Mouse (Mus musculus) heart, embryonic 10.5 days (tissue): ENCODE measurements around the gene Ccdc66. TPM values are rescaled to one million over a fixed set of nuclear protein-coding genes. Genes with fewer than 3 reads are reported as not detected.
A peak's percentile ranks its signal among the peaks of the same experiment; 100 is the strongest.

ENCODE experiments used
- DNase-seq: peaks from one replicate; pipeline ENCODE4 v3.0.0-alpha.2; 2017; ENCODE audit warnings: low spot score
- H3K27ac ChIP-seq: fragments of 300-500 bp; sonication (generic); 2 replicates; pipeline ENCODE4 v1.5.1; 2016; ENCODE audit warnings: mild to moderate bottlenecking
- H3K27me3 ChIP-seq: fragments of 300-500 bp; sonication (generic); 2 replicates; pipeline ENCODE4 v1.6.1; 2016; ENCODE audit warnings: mild to moderate bottlenecking; ENCODE audit not compliant: poor library complexity, insufficient read depth, severe bottlenecking
- H3K36me3 ChIP-seq: fragments of 300-500 bp; sonication (generic); 2 replicates; pipeline ENCODE4 v1.6.1; 2016; ENCODE audit warnings: mild to moderate bottlenecking, moderate library complexity
- H3K4me1 ChIP-seq: fragments of 300-500 bp; sonication (generic); 2 replicates; pipeline ENCODE4 v1.6.1; 2016; ENCODE audit warnings: mild to moderate bottlenecking
- H3K4me3 ChIP-seq: fragments of 300-500 bp; sonication (generic); 2 replicates; pipeline ENCODE4 v1.5.1; 2016; ENCODE audit warnings: mild to moderate bottlenecking, moderate library complexity
- H3K9me3 ChIP-seq: fragments of 300-500 bp; sonication (generic); 2 replicates; pipeline ENCODE4 v1.6.1; 2016; ENCODE audit warnings: mild to moderate bottlenecking, moderate library complexity
- WGBS: fragments of 180-500 bp; shearing (Covaris S2); methylation state at CpG from one replicate; pipeline ENCODE4 v1.1.7; 2016; 5-methylcytosine and 5-hydroxymethylcytosine counted together
- polyA plus RNA-seq: library from polyadenylated mRNA; unstranded; fragments of >200 nt; fragmentation: Nextera tagmentation; extraction: Ambion mirVana; gene quantifications from 2 replicates; pipeline ENCODE4 v1.2.1, GENCODE M21; 2016

Gene Ccdc66
- 9.2 and 13.5 TPM in 2 replicates for polyA plus RNA-seq

GRCm38 (mm10) chr14:27507894-27508643 is at the start of gene Ccdc66:
Gene Ccdc66, minus strand, starts transcription at chr14:27508460.
- WGBS: under 1% methylated on average over 51 of the region's 51 CpGs
- DNase-seq: peak; percentile 98
- no peaks in the 10 kb centered on the region for H3K9me3 ChIP-seq
- no peaks in the 10 kb centered on the region for H3K27me3 ChIP-seq
- H3K4me3 ChIP-seq: peak within 1 kb of the TSS; percentile 84
- H3K27ac ChIP-seq: peak within 1 kb of the TSS; percentile 93
- H3K4me1 ChIP-seq: peaks cover 11% of the 10 kb centered on the region; the same call in 1 of the 2 replicates
- H3K36me3 ChIP-seq: peaks cover 17% of the 10 kb centered on the region; the same call in 1 of the 2 replicates

- H3K4me3 ChIP-seq: no peak overlapping the region
- H3K27me3 ChIP-seq: no peaks in the 10 kb centered on the region
- no peaks in the 10 kb centered on the region for H3K36me3 ChIP-seq
- DNase-seq: no peak
- WGBS: 75% methylated on average over 4 of the region's 4 CpGs
- H3K9me3 ChIP-seq: no peaks in the 10 kb centered on the region
- H3K4me1 ChIP-seq: no peaks in the 10 kb centered on the region
- H3K27ac ChIP-seq: no peak overlapping the region
These were observed 35.7 kb upstream of the Ccdc66 start for GRCm38 (mm10) chr14:27543838-27544426.

GRCm38 (mm10) chr14:27536441-27536840 is 28.2 kb upstream of the Ccdc66 start:
- Histone ChIP-seq H3K27ac (no peak overlapping the region), H3K9me3 (no peaks in the 10 kb centered on the region), H3K36me3 (no peaks in the 10 kb centered on the region), H3K4me1 (no peaks in the 10 kb centered on the region), H3K4me3 (no peak overlapping the region), H3K27me3 (no peaks in the 10 kb centered on the region)
- 78% methylated on average over 3 of the region's 3 CpGs for WGBS
- DNase-seq: no peak

GRCm38 (mm10) chr14:27524541-27524940 is 16.3 kb upstream of the Ccdc66 start:
- H3K9me3 ChIP-seq: peaks cover 2% of the 10 kb centered on the region; the same call in 1 of the 2 replicates
- no peak overlapping the region for H3K4me3 ChIP-seq
- H3K27me3 ChIP-seq: peaks cover 5% of the 10 kb centered on the region
- H3K4me1 ChIP-seq: no peaks in the 10 kb centered on the region
- H3K36me3 ChIP-seq: no peaks in the 10 kb centered on the region
- no peak for DNase-seq
- H3K27ac ChIP-seq: no peak overlapping the region

- peak overlapping the region; percentile 93 for H3K27ac ChIP-seq
- H3K9me3 ChIP-seq: no peaks in the 10 kb centered on the region
- peak overlapping the region; percentile 84 for H3K4me3 ChIP-seq
- H3K27me3 ChIP-seq: no peaks in the 10 kb centered on the region
- peaks cover 11% of the 10 kb centered on the region; the same call in 1 of the 2 replicates for H3K4me1 ChIP-seq
- WGBS: 22% methylated on average over 15 of the region's 15 CpGs
- no peak for DNase-seq
- H3K36me3 ChIP-seq: peaks cover 17% of the 10 kb centered on the region; the same call in 1 of the 2 replicates
These were observed 513 bp upstream of the Ccdc66 start for GRCm38 (mm10) chr14:27508644-27509301.

GRCm38 (mm10) chr14:27501096-27501495 is 7.2 kb downstream of the Ccdc66 start:
- 84% methylated on average over 4 of the region's 4 CpGs for WGBS
- DNase-seq: no peak
- Histone ChIP-seq H3K36me3 (peaks cover 68% of the 10 kb centered on the region), H3K9me3 (no peaks in the 10 kb centered on the region), H3K27me3 (no peaks in the 10 kb centered on the region), H3K4me3 (no peak overlapping the region), H3K4me1 (no peaks in the 10 kb centered on the region), H3K27ac (no peak overlapping the region)

- WGBS: 90% methylated on average over 4 of the region's 4 CpGs
- peaks cover 92% of the 10 kb centered on the region for H3K36me3 ChIP-seq
These were observed 14.7 kb downstream of the Ccdc66 start for GRCm38 (mm10) chr14:27493516-27493915.

GRCm38 (mm10) chr14:27491399-27491798 is 16.9 kb downstream of the Ccdc66 start:
- H3K36me3 ChIP-seq: peaks cover 89% of the 10 kb centered on the region
- 83% methylated on average over 5 of the region's 5 CpGs for WGBS

More at GRCm38 (mm10) chr14:27493516-27493915, 14.7 kb downstream of the Ccdc66 start:
- Histone ChIP-seq H3K27me3 (no peaks in the 10 kb centered on the region), H3K4me1 (no peaks in the 10 kb centered on the region), H3K9me3 (no peaks in the 10 kb centered on the region), H3K27ac (no peak overlapping the region), H3K4me3 (no peak overlapping the region)
- DNase-seq: no peak

GRCm38 (mm10) chr14:27446963-27447362 is 61.3 kb downstream of the Ccdc66 start:
- Histone ChIP-seq H3K27ac (no peak overlapping the region), H3K27me3 (no peaks in the 10 kb centered on the region), H3K4me3 (no peak overlapping the region), H3K36me3 (peaks cover 63% of the 10 kb centered on the region), H3K4me1 (no peaks in the 10 kb centered on the region), H3K9me3 (no peaks in the 10 kb centered on the region)
- 75% methylated on average over 4 of the region's 4 CpGs for WGBS
- no peak for DNase-seq

More at GRCm38 (mm10) chr14:27491399-27491798, 16.9 kb downstream of the Ccdc66 start:
- no peak for DNase-seq
- H3K27me3 ChIP-seq: no peaks in the 10 kb centered on the region
- H3K27ac ChIP-seq: no peak overlapping the region
- H3K9me3 ChIP-seq: no peaks in the 10 kb centered on the region
- no peaks in the 10 kb centered on the region for H3K4me1 ChIP-seq
- no peak overlapping the region for H3K4me3 ChIP-seq

GRCm38 (mm10) chr14:27444851-27445281 is 63.4 kb downstream of the Ccdc66 start:
- Histone ChIP-seq H3K9me3 (no peaks in the 10 kb centered on the region), H3K4me1 (no peaks in the 10 kb centered on the region), H3K27ac (no peak overlapping the region), H3K4me3 (no peak overlapping the region), H3K36me3 (peaks cover 57% of the 10 kb centered on the region), H3K27me3 (no peaks in the 10 kb centered on the region)
- WGBS: 89% methylated on average over 2 of the region's 2 CpGs
- no peak for DNase-seq

GRCm38 (mm10) chr14:27440921-27441320 is 67.3 kb downstream of the Ccdc66 start:
- Histone ChIP-seq H3K36me3 (peaks cover 40% of the 10 kb centered on the region), H3K27me3 (no peaks in the 10 kb centered on the region), H3K4me1 (no peaks in the 10 kb centered on the region), H3K27ac (no peak overlapping the region), H3K4me3 (no peak overlapping the region), H3K9me3 (no peaks in the 10 kb centered on the region)
- DNase-seq: no peak

- no peak for DNase-seq
- no peaks in the 10 kb centered on the region for H3K9me3 ChIP-seq
- H3K4me3 ChIP-seq: no peak overlapping the region
- H3K27ac ChIP-seq: no peak overlapping the region
- H3K36me3 ChIP-seq: peaks cover 38% of the 10 kb centered on the region
- H3K27me3 ChIP-seq: no peaks in the 10 kb centered on the region
- no peaks in the 10 kb centered on the region for H3K4me1 ChIP-seq
- WGBS: 88% methylated on average over 3 of the region's 3 CpGs
These were observed 71.4 kb downstream of the Ccdc66 start for GRCm38 (mm10) chr14:27436826-27437225.

- DNase-seq: no peak
- H3K27me3 ChIP-seq: no peaks in the 10 kb centered on the region
- peaks cover 43% of the 10 kb centered on the region for H3K36me3 ChIP-seq
- H3K4me3 ChIP-seq: no peak overlapping the region
- H3K4me1 ChIP-seq: no peaks in the 10 kb centered on the region
- WGBS: 94% methylated on average over 1 of the region's 1 CpGs
- no peaks in the 10 kb centered on the region for H3K9me3 ChIP-seq
- no peak overlapping the region for H3K27ac ChIP-seq
These were observed 72.1 kb downstream of the Ccdc66 start for GRCm38 (mm10) chr14:27436116-27436515.
